Mouse (Mus musculus): ENCODE results near the gene Polr2e.

Gene Polr2e

DNA sequence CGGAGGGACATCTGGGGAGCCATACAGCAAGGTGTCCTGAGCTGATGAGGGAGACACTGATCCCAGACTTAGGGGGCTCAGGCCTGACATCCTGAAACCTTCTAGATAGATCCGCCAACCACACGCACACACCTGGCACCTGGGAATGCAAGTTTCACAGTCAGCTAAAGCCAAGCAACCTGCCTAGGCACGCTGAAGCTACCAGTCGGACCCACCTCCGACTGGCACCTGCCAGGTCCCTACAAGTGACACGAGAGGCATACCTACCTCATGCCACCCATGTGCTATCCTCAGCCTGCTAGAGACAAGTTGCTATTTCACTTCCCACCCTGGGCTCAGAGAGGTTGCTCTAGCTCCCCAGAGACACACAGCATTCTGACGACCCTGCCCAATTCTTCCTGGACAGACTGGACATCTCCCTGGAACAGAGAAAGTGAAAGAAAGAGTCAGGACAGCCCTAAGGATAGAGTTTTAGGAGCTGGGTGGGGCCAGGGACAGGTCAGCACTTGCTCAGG is 50.3 kb downstream of the Polr2e start:
- no peak for DNase-seq (ENCODE audit: low spot score in 2 of 2)

- peak; percentile 74 to 77 for DNase-seq (ENCODE audit: low spot score in 2 of 2)
Measured at GRCm38 (mm10) chr10:79988506-79989271, 50.9 kb downstream of the Polr2e start, which contains the start of gene Cnn2. TSS of gene Cnn2 (plus strand) at chr10:79988584.

DNA sequence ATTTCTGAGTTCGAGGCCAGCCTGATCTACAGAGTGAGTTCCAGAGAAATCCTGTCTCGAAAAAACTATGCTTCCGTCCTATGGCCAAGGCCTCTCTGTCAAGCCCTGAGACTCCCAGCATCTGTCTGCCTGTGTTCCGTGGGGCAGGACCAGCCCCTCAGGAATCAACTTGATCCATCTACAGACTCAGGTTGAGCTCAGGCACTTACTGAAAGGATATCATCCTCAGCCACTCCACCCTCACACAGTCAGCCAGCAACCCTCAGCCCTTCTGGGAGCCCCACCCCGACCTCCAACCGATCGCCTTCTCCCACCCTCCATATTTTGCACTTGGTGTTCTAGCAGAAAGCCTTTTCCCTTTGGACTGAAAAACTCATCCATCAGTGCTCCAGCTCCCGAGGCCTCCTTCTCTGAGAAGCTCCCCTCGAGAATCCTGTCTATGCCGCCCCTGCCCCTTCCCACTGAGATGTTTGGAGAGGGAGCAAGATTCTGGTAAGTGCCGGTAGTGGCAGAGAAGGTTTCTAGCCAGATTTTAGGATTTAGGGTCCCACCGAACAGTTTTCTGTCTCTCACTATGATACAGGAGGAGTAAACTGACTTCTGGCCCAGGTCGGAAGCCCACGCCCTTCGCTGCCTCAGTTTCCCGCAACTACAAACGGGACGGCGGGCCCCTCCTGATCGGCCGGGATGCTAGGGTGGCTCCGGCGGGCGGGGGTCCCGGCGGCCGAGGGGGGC is 51.7 kb downstream of the Polr2e start:
- DNase-seq (ENCODE audit: low spot score in 2 of 2): no peak

GRCm38 (mm10) chr10:79986963-79987362 is 52.6 kb downstream of the Polr2e start:
- DNase-seq (ENCODE audit: low spot score in 2 of 2): peak; percentile 84 to 90

DNA sequence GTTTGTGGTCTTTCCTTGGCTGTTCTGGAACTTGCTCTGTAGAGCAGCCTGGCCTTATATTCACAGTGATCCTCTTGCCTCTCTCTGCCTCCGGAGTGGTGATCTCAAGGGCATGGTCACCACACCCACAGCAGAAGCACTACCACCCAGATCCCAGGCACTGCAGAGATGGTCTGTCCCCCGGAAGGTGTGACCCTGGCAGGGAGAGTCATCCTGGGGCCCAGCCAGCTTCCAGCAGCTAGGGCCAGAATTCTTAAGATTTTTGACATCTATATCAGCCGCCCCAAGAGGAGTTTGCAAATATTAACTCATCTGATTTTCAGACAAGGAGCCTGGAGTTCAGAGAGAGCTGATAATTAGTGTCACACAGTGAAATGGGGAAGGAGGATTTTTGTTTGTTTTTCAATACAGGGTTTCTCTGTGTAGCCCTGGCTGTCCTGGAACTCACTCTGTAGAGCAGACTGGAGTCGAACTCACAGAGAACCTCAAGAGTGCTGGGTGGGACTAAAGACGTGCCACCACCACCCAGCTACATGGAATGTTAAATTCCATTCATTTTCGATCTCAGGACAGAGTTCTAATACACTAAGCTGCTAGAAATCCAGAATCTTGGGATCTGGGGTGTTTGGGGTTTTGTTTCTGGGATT is 53.2 kb downstream of the Polr2e start:
- DNase-seq (ENCODE audit: low spot score in 2 of 2): no peak

Data from urinary bladder, postnatal 4 days (tissue).